Mouse (Mus musculus): ENCODE measurements around the gene Gm10697. TPM values are rescaled to one million over a fixed set of nuclear protein-coding genes. Genes with fewer than 3 reads are reported as not detected.
"Not testable (repeated sequence)": the region's sequence is repeated elsewhere in the genome, so short reads cannot be mapped to it uniquely, and the experiment has no call there.

The Gm10697 gene
- polyA plus RNA-seq (2012; fragmentation: generic; extraction: Trizol): not detected
- long read RNA-seq, experiment 1: 0 reads
- long read RNA-seq, experiment 2: 0 reads

DNA sequence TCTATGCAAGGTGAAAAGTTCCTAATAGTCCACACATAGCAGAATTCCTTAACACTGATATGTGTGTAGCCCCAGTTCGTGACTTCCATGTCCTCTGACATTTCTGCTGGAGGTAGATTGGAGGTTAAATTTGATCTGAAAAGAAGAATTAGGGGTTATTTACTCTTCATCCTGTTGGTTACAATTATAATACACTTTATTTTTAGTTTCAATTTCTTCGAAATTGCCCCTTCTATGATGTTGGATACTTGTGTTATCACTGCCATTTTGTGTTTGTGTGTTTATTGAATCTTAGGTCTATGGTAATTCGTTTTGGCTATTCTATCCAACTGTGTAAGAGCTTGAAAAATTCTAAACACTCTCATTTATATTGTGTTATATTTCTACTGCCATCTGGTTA lies at the start of gene Gm10697:
Gene Gm10697 (minus strand): TSS at position 101 of the 400 bp plus-strand sequence.
- not testable (repeated sequence) for H3K36me3 ChIP-seq (ENCODE audit: control insufficient read depth, insufficient read depth); H3K79me2 ChIP-seq (ENCODE audit: control insufficient read depth, insufficient read depth); H3K27me3 ChIP-seq (ENCODE audit: control insufficient read depth, insufficient read depth, insufficient read length); H3K4me3 ChIP-seq (ENCODE audit: insufficient read depth, poor library complexity, severe bottlenecking); H3ac ChIP-seq (ENCODE audit: control insufficient read depth, insufficient read length, low read depth); H3K79me3 ChIP-seq (ENCODE audit: low read depth)

GRCm38 (mm10) chr3:94115071-94115470 lies 42.6 kb upstream of the Gm10697 start:
- not testable (repeated sequence) for H3K79me3 ChIP-seq (ENCODE audit: low read depth); H3K36me3 ChIP-seq (ENCODE audit: control insufficient read depth, insufficient read depth); H3ac ChIP-seq (ENCODE audit: control insufficient read depth, insufficient read length, low read depth); H3K79me2 ChIP-seq (ENCODE audit: control insufficient read depth, insufficient read depth); H3K27me3 ChIP-seq (ENCODE audit: control insufficient read depth, insufficient read depth, insufficient read length); H3K4me3 ChIP-seq (ENCODE audit: insufficient read depth, poor library complexity, severe bottlenecking)

DNA sequence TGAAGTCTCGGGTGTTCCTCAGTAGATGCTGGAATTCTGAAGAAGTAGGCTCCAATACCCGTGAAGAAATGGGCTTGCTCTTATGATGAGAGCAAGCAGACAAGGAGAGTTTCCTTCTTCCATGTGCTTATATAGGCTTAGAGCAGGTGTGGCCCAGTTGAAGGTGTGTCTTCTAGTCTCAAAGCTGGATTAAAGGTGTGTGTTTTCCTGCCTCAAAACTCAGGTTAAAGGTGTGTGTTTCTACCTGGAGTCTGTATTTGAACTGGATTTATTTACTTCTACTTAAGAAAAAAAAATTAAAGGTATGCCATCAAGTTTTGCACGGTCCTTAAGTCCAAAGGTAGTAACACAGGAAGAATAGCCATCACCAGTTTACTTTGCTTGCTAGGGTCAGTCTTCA lies 17.7 kb downstream of the Gm10697 start, which contains the start of gene Gm9125:
Gene Gm9125 (minus strand): TSS at position 101 of the 400 bp plus-strand sequence.
- not testable (repeated sequence) for H3K27me3 ChIP-seq (ENCODE audit: control insufficient read depth, insufficient read depth, insufficient read length); H3K79me2 ChIP-seq (ENCODE audit: control insufficient read depth, insufficient read depth); H3ac ChIP-seq (ENCODE audit: control insufficient read depth, insufficient read length, low read depth); H3K79me3 ChIP-seq (ENCODE audit: low read depth); H3K36me3 ChIP-seq (ENCODE audit: control insufficient read depth, insufficient read depth); H3K4me3 ChIP-seq (ENCODE audit: insufficient read depth, poor library complexity, severe bottlenecking)

GRCm38 (mm10) chr3:94049566-94050121 lies 22.8 kb downstream of the Gm10697 start:
- not testable (repeated sequence) for H3K36me3 ChIP-seq (ENCODE audit: control insufficient read depth, insufficient read depth); H3K79me3 ChIP-seq (ENCODE audit: low read depth); H3K27me3 ChIP-seq (ENCODE audit: control insufficient read depth, insufficient read depth, insufficient read length); H3ac ChIP-seq (ENCODE audit: control insufficient read depth, insufficient read length, low read depth); H3K79me2 ChIP-seq (ENCODE audit: control insufficient read depth, insufficient read depth); H3K4me3 ChIP-seq (ENCODE audit: insufficient read depth, poor library complexity, severe bottlenecking)

- not testable (repeated sequence) for H3K79me3 ChIP-seq (ENCODE audit: low read depth); H3K79me2 ChIP-seq (ENCODE audit: control insufficient read depth, insufficient read depth); H3K27me3 ChIP-seq (ENCODE audit: control insufficient read depth, insufficient read depth, insufficient read length); H3K4me3 ChIP-seq (ENCODE audit: insufficient read depth, poor library complexity, severe bottlenecking); H3ac ChIP-seq (ENCODE audit: control insufficient read depth, insufficient read length, low read depth); H3K36me3 ChIP-seq (ENCODE audit: control insufficient read depth, insufficient read depth)
These were observed 34.2 kb downstream of the Gm10697 start for GRCm38 (mm10) chr3:94038241-94038640.

DNA sequence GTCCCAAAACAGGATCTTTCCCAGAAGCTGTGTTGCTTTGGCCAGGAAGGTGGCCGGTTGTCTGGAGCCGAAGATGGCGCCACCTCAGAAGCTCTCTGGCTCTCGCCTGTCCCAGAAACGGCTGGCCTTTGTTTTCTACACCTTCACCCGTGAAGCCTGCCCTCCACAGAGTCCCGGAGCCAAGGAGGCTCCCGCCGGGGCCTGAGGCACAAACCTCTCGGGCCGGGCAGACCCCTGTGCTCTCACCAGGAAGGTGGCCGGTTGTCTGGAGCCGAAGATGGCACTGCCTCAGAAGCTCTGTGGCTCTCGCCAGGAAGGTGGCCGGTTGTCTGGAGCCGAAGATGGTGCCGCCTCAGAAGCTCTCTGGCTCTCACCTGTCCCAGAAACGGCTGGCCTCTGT lies 38.0 kb downstream of the Gm10697 start:
- not testable (repeated sequence) for H3K79me2 ChIP-seq (ENCODE audit: control insufficient read depth, insufficient read depth); H3ac ChIP-seq (ENCODE audit: control insufficient read depth, insufficient read length, low read depth); H3K27me3 ChIP-seq (ENCODE audit: control insufficient read depth, insufficient read depth, insufficient read length)

More for the DNA sequence above, 38.0 kb downstream of the Gm10697 start:
- not testable (repeated sequence) for H3K79me3 ChIP-seq (ENCODE audit: low read depth); H3K4me3 ChIP-seq (ENCODE audit: insufficient read depth, poor library complexity, severe bottlenecking); H3K36me3 ChIP-seq (ENCODE audit: control insufficient read depth, insufficient read depth)

Other genes starting within 250 kb of the Gm10697 start
- gene Tdpoz3, start 246.6 kb downstream of the Gm10697 start, polyA plus RNA-seq (2012; fragmentation: generic; extraction: Trizol): 0.04 TPM
- not detected for gene Gm9117, start 129.1 kb downstream of the Gm10697 start, polyA plus RNA-seq (2012; fragmentation: generic; extraction: Trizol)
- gene Tdpoz5, start 111.3 kb downstream of the Gm10697 start, polyA plus RNA-seq (2012; fragmentation: generic; extraction: Trizol): not detected
- gene Gm9125, start 17.8 kb downstream of the Gm10697 start, polyA plus RNA-seq (2012; fragmentation: generic; extraction: Trizol): not detected
- 0.04 TPM for gene Gm10696, start 105.5 kb upstream of the Gm10697 start, polyA plus RNA-seq (2012; fragmentation: generic; extraction: Trizol)
- gene Gm5286, start 124.1 kb upstream of the Gm10697 start, polyA plus RNA-seq (2012; fragmentation: generic; extraction: Trizol): 0.02 TPM
- gene Gm4778, start 191.4 kb upstream of the Gm10697 start, polyA plus RNA-seq (2012; fragmentation: generic; extraction: Trizol): 0.07 TPM
- 2.1 TPM for gene Them4, start 237.4 kb upstream of the Gm10697 start, polyA plus RNA-seq (2012; fragmentation: generic; extraction: Trizol)